Comparison of ENCODE assay signal across 8 mouse cellular contexts in genomic region chr17:70854021-70854420, GRCm38 (mm10). TPM values are rescaled to one million over a fixed set of nuclear protein-coding genes. Genes with fewer than 3 reads are reported as not detected.
A peak's percentile ranks its signal among the peaks of the same experiment; 100 is the strongest.
DNase-seq lines count a peak whose midpoint lies in the region; ATAC-seq lines count a peak whose summit lies in the region.

No protein-coding gene starts in this region.

- 24% methylated on average over 6 of the region's 6 CpGs for WGBS in kidney, embryonic 14.5 days

- H3K9ac ChIP-seq in kidney, embryonic 14.5 days (ENCODE audit: low read depth, low read length): peak overlapping the region; percentile 70; the same call in 1 of the 2 replicates

- peaks cover 5% of the 10 kb centered on the region; the same call in 1 of the 2 replicates for H3K4me1 ChIP-seq in kidney, embryonic 14.5 days (ENCODE audit: control insufficient read depth, insufficient read depth, low read length)

- no peaks in the 10 kb centered on the region for H3K27me3 ChIP-seq in kidney, embryonic 14.5 days (ENCODE audit: control insufficient read depth, insufficient read depth, low read length)

- no peaks in the 10 kb centered on the region for H3K9me3 ChIP-seq in kidney, embryonic 14.5 days (ENCODE audit: control insufficient read depth, low read length)

- H3K27ac ChIP-seq in kidney, embryonic 14.5 days (ENCODE audit: low read depth, low read length): no peak overlapping the region; the same call in 1 of the 2 replicates

- H3K36me3 ChIP-seq in kidney, embryonic 14.5 days (ENCODE audit: control insufficient read depth, insufficient read depth, low read length): no peaks in the 10 kb centered on the region

- H3K4me2 ChIP-seq in kidney, embryonic 14.5 days (replicated peaks; ENCODE audit: low read depth, low read length): peak overlapping the region; percentile 75

- ATAC-seq in kidney, embryonic 14.5 days (ENCODE audit: low FRiP score, low TSS enrichment): no peak
- no peak for ATAC-seq in megakaryocyte-erythroid progenitor cell, adult 5-6 weeks (replicated peaks; ENCODE audit: low FRiP score, low TSS enrichment, poor library complexity, severe bottlenecking)

- intact Hi-C loops in left cerebral cortex, postnatal 14 days (cut with DNase I): loop anchor here (5.0 kb wide), 2 partner anchors 97 to 113 kb away; no protein-coding TSS in a partner anchor
- intact Hi-C loops in left cerebral cortex, postnatal 4 days (cut with DNase I): loop anchor here (5.0 kb wide), 1 partner anchor 113 kb away; no protein-coding TSS in a partner anchor

- DNase-seq in kidney, postnatal 25 days: no peak
- peak; percentile 37 for DNase-seq in embryo, embryonic 10 days (ENCODE audit: low spot score)
- DNase-seq in induced T-regulatory cell, adult 2 months (ENCODE audit: low read depth): peak; percentile 54
- peak; percentile 48 for DNase-seq in neural tube, embryonic 10.5 days (ENCODE audit: extremely low spot score, low spot score)
- no peak for DNase-seq in left cerebral cortex, postnatal 14 days (ENCODE audit: low spot score in 2 of 2)
- no peak for DNase-seq in left cerebral cortex, postnatal 4 days

- peak overlapping the region; percentile 45; the same call in 1 of the 2 replicates for H3K4me3 ChIP-seq in kidney, embryonic 14.5 days (ENCODE audit: low read length)

RNA-seq across cellular contexts. Expression of gene Tgif1, which starts 0.7 kb away (rescaled TPM):
- 82.8 and 88.6 TPM in 2 replicates for polyA plus RNA-seq in kidney, embryonic 14.5 days (2014; fragmentation: Nextera tagmentation; extraction: Ambion mirVana)
- 1 to 10 TPM; 2.1 to 3.4 TPM for total RNA-seq in left cerebral cortex, postnatal 14 days (2021)
- 1 to 10 TPM; 3.2 to 3.3 TPM for total RNA-seq in left cerebral cortex, postnatal 4 days (2021)
- 43.6 and 50.7 TPM in 2 replicates for total RNA-seq in megakaryocyte-erythroid progenitor cell, adult 5-6 weeks (2014; fragmentation: Nextera tagmentation)
- 25.0 and 30.1 TPM in 2 replicates for total RNA-seq in megakaryocyte-erythroid progenitor cell, adult 5-6 weeks (2017)

Comparison
In these comparisons a context has a peak if more than half of its experiments do, and no peak if none do; other contexts are left out.
1. DNase-seq: peak in embryo, embryonic 10 days (single experiment), induced T-regulatory cell, adult 2 months (single experiment) and neural tube, embryonic 10.5 days (single experiment); none in kidney, postnatal 25 days (0 of 2), left cerebral cortex, postnatal 14 days (0 of 2) and left cerebral cortex, postnatal 4 days (single experiment).
2. RNA of gene Tgif1, which starts 0.7 kb away (total RNA-seq): 25.0 to 50.7 TPM in megakaryocyte-erythroid progenitor cell, adult 5-6 weeks; 2.1 to 3.4 TPM in left cerebral cortex, postnatal 14 days and 3.2 to 3.3 TPM in left cerebral cortex, postnatal 4 days; every median in the first group is over 4 times any median in the second.